Mouse (Mus musculus): ENCODE data around the gene Camta1. TPM values are rescaled to one million over a fixed set of nuclear protein-coding genes. Genes with fewer than 3 reads are reported as not detected.

Camta1 gene
- polyA plus RNA-seq, 1 experiment from 2014 or later = 123 TPM

- DNase-seq (ENCODE audit: low spot score) = peak; percentile 69
- WGBS = 66% methylated on average over 4 of the region's 4 CpGs
- Histone ChIP-seq H3K27me3 (replicated peaks; ENCODE audit: control insufficient read depth, insufficient read depth, low read length) (no peaks in the 10 kb centered on the region), H3K4me1 (ENCODE audit: control insufficient read depth, insufficient read depth, low read length) (no peaks in the 10 kb centered on the region; the same call in 1 of the 2 replicates), H3K4me3 (ENCODE audit: low read depth, low read length) (no peak overlapping the region), H3K27ac (ENCODE audit: low read depth, low read length) (no peak overlapping the region), H3K4me2 (ENCODE audit: low read length) (no peak overlapping the region), H3K36me3 (ENCODE audit: control insufficient read depth, insufficient read depth, low read length) (no peaks in the 10 kb centered on the region), H3K9me3 (replicated peaks; ENCODE audit: control insufficient read depth, low read length) (no peaks in the 10 kb centered on the region), H3K9ac (ENCODE audit: low read length) (no peak overlapping the region)
- no peak for ATAC-seq
These were observed 509.4 kb downstream of the Camta1 start for GRCm38 (mm10) chr4:151352249-151352648.

GRCm38 (mm10) chr4:151351757-151352156, 509.9 kb downstream of the Camta1 start:
- no peaks in the 10 kb centered on the region for H3K27me3 ChIP-seq (replicated peaks; ENCODE audit: control insufficient read depth, insufficient read depth, low read length)
- no peak overlapping the region for H3K9ac ChIP-seq (ENCODE audit: low read length)
- no peaks in the 10 kb centered on the region; the same call in 1 of the 2 replicates for H3K4me1 ChIP-seq (ENCODE audit: control insufficient read depth, insufficient read depth, low read length)
- WGBS = 71% methylated on average over 12 of the region's 12 CpGs
- no peak overlapping the region for H3K27ac ChIP-seq (ENCODE audit: low read depth, low read length)
- H3K9me3 ChIP-seq (replicated peaks; ENCODE audit: control insufficient read depth, low read length) = no peaks in the 10 kb centered on the region
- H3K4me3 ChIP-seq (ENCODE audit: low read depth, low read length) = no peak overlapping the region
- no peak overlapping the region for H3K4me2 ChIP-seq (ENCODE audit: low read length)
- ATAC-seq (no peak), DNase-seq (ENCODE audit: low spot score) (no peak)
- H3K36me3 ChIP-seq (ENCODE audit: control insufficient read depth, insufficient read depth, low read length) = no peaks in the 10 kb centered on the region

GRCm38 (mm10) chr4:151347620-151348019, 514.1 kb downstream of the Camta1 start:
- no peak overlapping the region for H3K4me3 ChIP-seq (ENCODE audit: low read depth, low read length)
- 97% methylated on average over 6 of the region's 6 CpGs for WGBS
- no peaks in the 10 kb centered on the region for H3K36me3 ChIP-seq (ENCODE audit: control insufficient read depth, insufficient read depth, low read length)
- no peak for ATAC-seq
- no peaks in the 10 kb centered on the region for H3K27me3 ChIP-seq (replicated peaks; ENCODE audit: control insufficient read depth, insufficient read depth, low read length)
- H3K4me1 ChIP-seq (ENCODE audit: control insufficient read depth, insufficient read depth, low read length) = no peaks in the 10 kb centered on the region
- no peak overlapping the region for H3K9ac ChIP-seq (ENCODE audit: low read length)
- DNase-seq (ENCODE audit: low spot score) = no peak
- H3K27ac ChIP-seq (ENCODE audit: low read depth, low read length) = no peak overlapping the region
- no peak overlapping the region for H3K4me2 ChIP-seq (ENCODE audit: low read length)
- no peaks in the 10 kb centered on the region for H3K9me3 ChIP-seq (replicated peaks; ENCODE audit: control insufficient read depth, low read length)

- Histone ChIP-seq H3K9me3 (replicated peaks; ENCODE audit: control insufficient read depth, low read length) (no peaks in the 10 kb centered on the region), H3K9ac (ENCODE audit: low read length) (no peak overlapping the region), H3K4me3 (ENCODE audit: low read depth, low read length) (no peak overlapping the region), H3K4me2 (ENCODE audit: low read length) (no peak overlapping the region), H3K4me1 (ENCODE audit: control insufficient read depth, insufficient read depth, low read length) (no peaks in the 10 kb centered on the region), H3K27ac (ENCODE audit: low read depth, low read length) (no peak overlapping the region), H3K36me3 (ENCODE audit: control insufficient read depth, insufficient read depth, low read length) (no peaks in the 10 kb centered on the region), H3K27me3 (replicated peaks; ENCODE audit: control insufficient read depth, insufficient read depth, low read length) (no peaks in the 10 kb centered on the region)
- no peak for DNase-seq (ENCODE audit: low spot score)
- ATAC-seq = no peak
- 87% methylated on average over 12 of the region's 12 CpGs for WGBS
These were observed 515.0 kb downstream of the Camta1 start for GRCm38 (mm10) chr4:151346673-151347072.

- H3K4me3 ChIP-seq (ENCODE audit: low read depth, low read length) = no peak overlapping the region
- DNase-seq (ENCODE audit: low spot score) = no peak
- no peak overlapping the region for H3K9ac ChIP-seq (ENCODE audit: low read length)
- no peak overlapping the region for H3K4me2 ChIP-seq (ENCODE audit: low read length)
- H3K27ac ChIP-seq (ENCODE audit: low read depth, low read length) = no peak overlapping the region
- no peak for ATAC-seq
- no peaks in the 10 kb centered on the region for H3K4me1 ChIP-seq (ENCODE audit: control insufficient read depth, insufficient read depth, low read length)
- H3K36me3 ChIP-seq (ENCODE audit: control insufficient read depth, insufficient read depth, low read length) = no peaks in the 10 kb centered on the region
- 61% methylated on average over 10 of the region's 10 CpGs for WGBS
- H3K9me3 ChIP-seq (replicated peaks; ENCODE audit: control insufficient read depth, low read length) = no peaks in the 10 kb centered on the region
- no peaks in the 10 kb centered on the region for H3K27me3 ChIP-seq (replicated peaks; ENCODE audit: control insufficient read depth, insufficient read depth, low read length)
These were observed 516.9 kb downstream of the Camta1 start for GRCm38 (mm10) chr4:151344811-151345210.

GRCm38 (mm10) chr4:151339421-151339820, 522.3 kb downstream of the Camta1 start:
- H3K36me3 ChIP-seq (ENCODE audit: control insufficient read depth, insufficient read depth, low read length) = no peaks in the 10 kb centered on the region
- H3K27me3 ChIP-seq (replicated peaks; ENCODE audit: control insufficient read depth, insufficient read depth, low read length) = no peaks in the 10 kb centered on the region
- ATAC-seq (no peak), DNase-seq (ENCODE audit: low spot score) (no peak)
- H3K27ac ChIP-seq (ENCODE audit: low read depth, low read length) = no peak overlapping the region
- no peaks in the 10 kb centered on the region for H3K9me3 ChIP-seq (replicated peaks; ENCODE audit: control insufficient read depth, low read length)
- 87% methylated on average over 7 of the region's 7 CpGs for WGBS
- no peak overlapping the region for H3K9ac ChIP-seq (ENCODE audit: low read length)
- no peak overlapping the region for H3K4me2 ChIP-seq (ENCODE audit: low read length)
- H3K4me3 ChIP-seq (ENCODE audit: low read depth, low read length) = no peak overlapping the region
- H3K4me1 ChIP-seq (ENCODE audit: control insufficient read depth, insufficient read depth, low read length) = no peaks in the 10 kb centered on the region

GRCm38 (mm10) chr4:151338931-151339330, 522.7 kb downstream of the Camta1 start:
- no peak for DNase-seq (ENCODE audit: low spot score)
- H3K36me3 ChIP-seq (ENCODE audit: control insufficient read depth, insufficient read depth, low read length) = no peaks in the 10 kb centered on the region
- H3K9me3 ChIP-seq (replicated peaks; ENCODE audit: control insufficient read depth, low read length) = no peaks in the 10 kb centered on the region
- H3K4me2 ChIP-seq (ENCODE audit: low read length) = no peak overlapping the region
- H3K4me3 ChIP-seq (ENCODE audit: low read depth, low read length) = no peak overlapping the region
- no peak for ATAC-seq
- no peak overlapping the region for H3K9ac ChIP-seq (ENCODE audit: low read length)
- no peaks in the 10 kb centered on the region for H3K4me1 ChIP-seq (ENCODE audit: control insufficient read depth, insufficient read depth, low read length)
- 79% methylated on average over 7 of the region's 7 CpGs for WGBS
- no peak overlapping the region for H3K27ac ChIP-seq (ENCODE audit: low read depth, low read length)
- H3K27me3 ChIP-seq (replicated peaks; ENCODE audit: control insufficient read depth, insufficient read depth, low read length) = no peaks in the 10 kb centered on the region

GRCm38 (mm10) chr4:151337543-151337942, 524.1 kb downstream of the Camta1 start:
- Histone ChIP-seq H3K4me1 (ENCODE audit: control insufficient read depth, insufficient read depth, low read length) (no peaks in the 10 kb centered on the region), H3K36me3 (ENCODE audit: control insufficient read depth, insufficient read depth, low read length) (no peaks in the 10 kb centered on the region), H3K9me3 (replicated peaks; ENCODE audit: control insufficient read depth, low read length) (no peaks in the 10 kb centered on the region), H3K27ac (ENCODE audit: low read depth, low read length) (no peak overlapping the region), H3K4me2 (ENCODE audit: low read length) (no peak overlapping the region), H3K4me3 (ENCODE audit: low read depth, low read length) (no peak overlapping the region), H3K9ac (ENCODE audit: low read length) (no peak overlapping the region), H3K27me3 (replicated peaks; ENCODE audit: control insufficient read depth, insufficient read depth, low read length) (no peaks in the 10 kb centered on the region)
- 25% methylated on average over 11 of the region's 11 CpGs for WGBS
- no peak for DNase-seq (ENCODE audit: low spot score)
- no peak for ATAC-seq

GRCm38 (mm10) chr4:151336413-151336812, 525.3 kb downstream of the Camta1 start:
- no peak for DNase-seq (ENCODE audit: low spot score)
- Histone ChIP-seq H3K36me3 (ENCODE audit: control insufficient read depth, insufficient read depth, low read length) (no peaks in the 10 kb centered on the region), H3K9ac (ENCODE audit: low read length) (no peak overlapping the region), H3K4me3 (ENCODE audit: low read depth, low read length) (no peak overlapping the region), H3K4me2 (ENCODE audit: low read length) (no peak overlapping the region), H3K4me1 (ENCODE audit: control insufficient read depth, insufficient read depth, low read length) (no peaks in the 10 kb centered on the region), H3K27me3 (replicated peaks; ENCODE audit: control insufficient read depth, insufficient read depth, low read length) (no peaks in the 10 kb centered on the region), H3K27ac (ENCODE audit: low read depth, low read length) (no peak overlapping the region), H3K9me3 (replicated peaks; ENCODE audit: control insufficient read depth, low read length) (no peaks in the 10 kb centered on the region)
- ATAC-seq = no peak
- 86% methylated on average over 13 of the region's 13 CpGs for WGBS
